Mouse (Mus musculus) stomach, embryonic 14.5 days (tissue): ENCODE data around the gene Adamts4. TPM values are rescaled to one million over a fixed set of nuclear protein-coding genes. Genes with fewer than 3 reads are reported as not detected.

ENCODE experiments used
- polyA plus RNA-seq: library from polyadenylated mRNA; unstranded; fragments of >200 nt; fragmentation: Nextera tagmentation; extraction: Ambion mirVana; gene quantifications from 2 replicates; pipeline ENCODE4 v1.2.1, GENCODE M21; 2014

Gene Adamts4
- polyA plus RNA-seq, 1 experiment from 2014 or later = 5.3 TPM

Other genes starting within 250 kb of the Adamts4 start
- 0.74 and 0.91 TPM in 2 replicates for gene Fcgr4, start 231.5 kb upstream of the Adamts4 start, polyA plus RNA-seq
- gene Fcgr3, start 185.5 kb upstream of the Adamts4 start, polyA plus RNA-seq = 11.1 and 14.8 TPM in 2 replicates
- 2.6 and 2.8 TPM in 2 replicates for gene Cfap126, start 136.5 kb upstream of the Adamts4 start, polyA plus RNA-seq
- gene Sdhc, start 99.8 kb upstream of the Adamts4 start, polyA plus RNA-seq = 297 and 311 TPM in 2 replicates
- 1.9 and 2.0 TPM in 2 replicates for gene Mpz, start 99.7 kb upstream of the Adamts4 start, polyA plus RNA-seq
- 35.6 and 39.6 TPM in 2 replicates for gene Pcp4l1, start 54.2 kb upstream of the Adamts4 start, polyA plus RNA-seq
- 0.17 and 0.30 TPM in 2 replicates for gene Nr1i3, start 36.5 kb upstream of the Adamts4 start, polyA plus RNA-seq
- gene Tomm40l, start 27.9 kb upstream of the Adamts4 start, polyA plus RNA-seq = 25.0 and 28.2 TPM in 2 replicates
- 3.9 and 7.3 TPM in 2 replicates for gene Apoa2, start 25.4 kb upstream of the Adamts4 start, polyA plus RNA-seq
- gene Fcer1g, start 16.1 kb upstream of the Adamts4 start, polyA plus RNA-seq = 52.5 and 58.4 TPM in 2 replicates
- 219 and 234 TPM in 2 replicates for gene Ndufs2, start 967 bp downstream of the Adamts4 start, polyA plus RNA-seq
- 81.1 and 87.0 TPM in 2 replicates for gene B4galt3, start 19.9 kb downstream of the Adamts4 start, polyA plus RNA-seq
- 56.7 and 57.7 TPM in 2 replicates for gene Ppox, start 30.8 kb downstream of the Adamts4 start, polyA plus RNA-seq
- 68.8 and 70.6 TPM in 2 replicates for gene Usp21, start 37.6 kb downstream of the Adamts4 start, polyA plus RNA-seq
- 118 and 130 TPM in 2 replicates for gene Ufc1, start 44.6 kb downstream of the Adamts4 start, polyA plus RNA-seq
- 48.8 and 54.1 TPM in 2 replicates for gene Dedd, start 78.7 kb downstream of the Adamts4 start, polyA plus RNA-seq
- 37.1 and 40.8 TPM in 2 replicates for gene Nit1, start 95.2 kb downstream of the Adamts4 start, polyA plus RNA-seq
- 44.7 TPM in 2 replicates for gene Pfdn2, start 95.2 kb downstream of the Adamts4 start, polyA plus RNA-seq
- gene Klhdc9, start 110.4 kb downstream of the Adamts4 start, polyA plus RNA-seq = 1.5 and 1.6 TPM in 2 replicates
- 10.7 and 13.7 TPM in 2 replicates for gene Nectin4, start 119.7 kb downstream of the Adamts4 start, polyA plus RNA-seq
- gene Arhgap30, start 138.5 kb downstream of the Adamts4 start, polyA plus RNA-seq = 0.67 and 1.3 TPM in 2 replicates
- 85.2 and 95.0 TPM in 2 replicates for gene Usf1, start 160.9 kb downstream of the Adamts4 start, polyA plus RNA-seq
- 3.0 and 3.1 TPM in 2 replicates for gene Tstd1, start 168.5 kb downstream of the Adamts4 start, polyA plus RNA-seq
- gene F11r, start 187.1 kb downstream of the Adamts4 start, polyA plus RNA-seq = 119 and 127 TPM in 2 replicates